Mouse (Mus musculus) right cerebral cortex, postnatal 36 days (tissue): ENCODE results near the gene Usp33.

ENCODE experiments used
- DNase-seq, 2 experiments: peaks; one replicate each; pipeline ENCODE4 v3.0.0; 2022; ENCODE audit warnings: low spot score in 2 of 2, mixed read lengths in 1 of 2

The Usp33 gene

DNA sequence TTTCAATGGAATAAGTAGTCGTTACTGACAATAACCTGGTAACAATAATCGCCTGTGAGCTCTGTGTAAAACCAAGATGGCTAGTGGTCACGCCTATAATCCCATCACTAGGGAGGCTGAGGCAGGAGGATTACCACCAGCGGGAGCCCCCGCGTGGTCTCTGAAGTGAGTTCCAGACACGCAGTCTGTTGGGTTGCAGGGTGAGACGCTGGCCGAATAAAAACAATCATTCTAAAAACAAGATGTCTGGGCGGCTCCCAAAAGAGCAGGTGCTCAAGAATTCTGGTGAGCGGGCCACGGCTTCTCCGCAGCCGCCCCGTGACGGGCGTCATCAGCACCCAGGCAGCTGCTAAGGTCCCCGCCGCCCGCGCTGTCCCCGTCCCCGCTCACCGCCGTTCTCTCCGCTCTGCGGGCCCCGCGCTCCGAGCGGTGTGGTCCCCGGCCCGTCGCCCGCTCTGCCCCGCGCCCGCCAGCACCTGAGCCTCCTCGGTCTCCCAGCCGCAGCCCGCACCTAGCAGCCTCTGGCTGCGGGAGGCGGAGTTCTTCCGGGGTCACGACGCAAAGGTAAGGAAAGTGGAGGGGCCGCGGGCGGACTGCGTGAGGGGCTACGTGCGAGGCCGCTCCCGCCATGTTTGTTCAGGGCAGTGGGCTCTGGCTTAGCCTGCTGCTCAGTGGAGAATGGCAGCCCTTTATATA, 6.3 kb upstream of the Usp33 start, which contains the start of gene Miga1:
Gene Miga1, minus strand, starts transcription at position 546 of the 696 bp plus-strand sequence.
- peak; percentile 77 to 80 for DNase-seq

DNA sequence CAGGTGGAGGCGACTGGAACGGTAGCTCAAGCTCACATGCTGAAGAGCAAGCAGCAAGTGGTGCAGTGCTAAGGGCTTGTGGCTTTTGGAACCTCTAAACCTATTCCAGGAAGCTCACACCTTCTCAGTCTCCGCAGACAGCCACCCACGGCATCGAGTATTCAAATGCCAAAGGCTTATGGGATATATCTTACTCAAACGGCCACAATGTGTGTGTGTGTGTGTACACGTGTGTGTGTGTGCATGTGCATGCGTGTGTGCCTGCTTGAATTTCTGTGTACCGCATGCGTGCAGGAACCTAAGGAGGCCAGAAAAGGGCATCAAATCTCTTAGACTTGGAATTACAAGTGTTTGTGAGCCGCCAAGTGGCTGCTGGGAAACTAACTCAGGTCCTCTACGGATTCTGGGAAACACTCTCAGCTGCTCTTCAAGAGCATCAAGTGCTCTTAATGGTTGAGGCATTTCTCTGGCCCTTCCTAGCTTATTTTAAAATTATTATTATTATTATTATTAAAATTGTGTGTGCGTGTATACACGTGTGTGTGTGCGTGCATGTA, 3.2 kb upstream of the Usp33 start:
- no peak for DNase-seq

DNA sequence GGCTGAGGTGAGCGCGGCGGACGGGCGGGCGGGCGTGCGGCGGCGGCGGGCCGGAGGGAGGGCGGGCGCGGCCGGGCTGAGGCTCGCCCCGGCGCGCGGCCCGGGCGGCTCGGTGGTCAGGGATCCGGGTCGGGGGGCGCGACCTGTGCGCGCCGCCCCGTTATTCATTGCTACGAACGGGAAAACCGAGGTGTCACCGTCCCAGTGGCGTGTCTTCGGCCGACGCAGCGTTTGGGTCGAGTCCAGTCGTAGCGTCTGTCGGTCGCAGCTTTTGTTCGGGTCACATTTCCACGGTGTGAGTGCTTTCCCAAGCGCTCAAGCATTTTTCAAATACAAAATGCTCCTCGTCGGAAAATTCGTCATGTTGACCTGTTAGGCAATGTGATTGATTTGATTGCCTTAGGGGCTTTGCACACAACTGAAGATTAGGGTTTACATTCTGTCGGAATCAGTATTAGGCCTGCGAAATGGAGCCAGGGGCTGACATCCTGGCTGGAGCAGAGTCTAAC, 409 bp downstream of the Usp33 start:
- no peak for DNase-seq

DNA sequence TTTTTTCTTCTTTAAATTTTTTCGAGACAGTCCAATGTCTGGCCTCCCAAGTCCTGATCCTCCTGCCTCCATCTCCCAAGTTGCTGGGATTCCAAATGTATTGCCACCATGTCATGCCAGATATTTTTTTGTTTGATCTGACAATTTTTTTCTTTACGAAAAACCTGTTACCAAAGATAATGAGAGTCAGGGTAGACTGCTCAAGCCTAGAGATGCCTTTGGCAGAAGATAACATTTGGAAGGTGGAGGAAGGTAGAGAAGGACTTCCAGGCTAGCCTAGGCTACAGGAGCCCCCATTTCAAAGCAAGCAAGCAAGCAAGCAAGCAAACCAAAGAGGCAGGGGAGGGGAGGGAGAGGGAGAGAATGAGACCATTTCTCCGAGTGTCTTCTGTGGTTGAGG, 949 bp downstream of the Usp33 start:
- DNase-seq = no peak

DNA sequence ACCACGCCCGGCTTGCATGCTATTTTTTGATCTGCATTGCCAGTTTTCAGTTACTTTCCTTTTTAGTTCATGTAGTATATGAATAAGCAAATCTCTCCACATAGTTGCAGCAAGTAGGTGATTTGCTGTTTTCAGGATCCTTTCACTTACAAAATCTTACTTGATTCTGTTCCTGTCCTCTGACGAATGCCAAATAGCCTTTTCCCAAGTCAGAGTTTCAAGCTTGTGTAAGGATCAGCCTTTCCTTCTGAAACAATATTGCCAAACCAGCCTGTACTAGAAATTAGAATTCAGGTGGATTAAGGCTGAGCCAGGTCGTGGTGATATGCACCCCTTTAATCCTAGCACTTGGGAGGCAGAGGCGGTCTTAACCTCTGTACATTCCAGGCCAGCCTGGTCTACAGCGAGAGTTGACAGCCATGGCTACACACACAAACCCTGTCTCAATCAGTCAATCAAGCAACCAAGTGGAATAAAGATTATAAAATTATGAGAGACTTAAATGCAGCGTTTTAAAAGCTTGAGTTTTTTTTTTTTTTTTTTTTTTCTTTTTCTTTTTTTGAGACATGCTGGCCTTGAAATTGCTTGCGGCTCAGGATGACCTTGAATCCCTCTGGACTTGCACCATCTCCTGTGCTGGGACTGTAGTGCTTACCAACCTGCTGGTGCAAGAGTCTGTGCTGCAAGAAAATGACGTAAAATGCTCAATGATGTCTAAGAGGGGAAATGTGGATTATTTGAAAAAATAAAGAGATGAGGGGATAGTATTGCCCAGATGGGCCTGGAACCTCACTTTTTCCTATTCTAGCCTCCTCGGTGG, 1.9 kb downstream of the Usp33 start:
- DNase-seq = no peak

DNA sequence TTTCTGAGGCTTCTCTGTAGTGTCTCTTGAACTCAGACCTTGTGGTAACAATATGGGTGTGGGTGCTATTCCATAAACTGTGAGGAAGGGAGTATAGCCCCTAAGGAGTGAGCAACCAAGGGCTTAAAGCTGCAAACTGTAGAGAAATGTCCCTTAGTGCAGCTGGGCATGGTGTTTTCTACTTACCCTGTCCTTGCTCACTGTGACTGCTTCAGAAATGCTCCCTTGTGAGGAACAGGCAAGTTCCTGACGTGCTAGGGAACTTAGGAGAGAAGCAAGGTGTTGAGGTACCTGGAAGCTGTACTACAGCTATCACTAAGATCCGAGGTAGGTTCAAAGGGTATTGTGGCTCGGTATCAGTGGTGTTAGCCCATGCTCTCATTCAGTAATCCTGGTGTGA, 4.2 kb downstream of the Usp33 start:
- no peak for DNase-seq

DNA sequence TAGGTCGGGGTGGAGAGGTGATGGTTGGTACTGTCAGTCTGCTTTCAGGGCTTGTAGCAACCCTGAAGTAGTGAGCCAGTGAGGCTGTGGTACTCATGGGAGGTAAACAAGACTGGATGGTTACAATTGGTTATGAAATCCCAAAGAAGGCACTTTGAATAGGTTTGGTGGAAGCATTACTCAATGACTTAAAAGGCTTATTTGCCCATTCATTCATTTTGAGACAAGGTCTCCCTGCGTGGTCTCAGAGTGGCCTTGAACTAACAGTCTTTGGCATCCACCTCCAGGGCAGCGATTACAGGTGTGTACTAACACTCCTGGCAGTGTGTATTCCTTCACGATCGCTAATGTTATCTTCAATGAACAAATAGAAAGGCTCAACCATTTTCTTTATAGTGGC, 4.7 kb downstream of the Usp33 start:
- no peak for DNase-seq

DNA sequence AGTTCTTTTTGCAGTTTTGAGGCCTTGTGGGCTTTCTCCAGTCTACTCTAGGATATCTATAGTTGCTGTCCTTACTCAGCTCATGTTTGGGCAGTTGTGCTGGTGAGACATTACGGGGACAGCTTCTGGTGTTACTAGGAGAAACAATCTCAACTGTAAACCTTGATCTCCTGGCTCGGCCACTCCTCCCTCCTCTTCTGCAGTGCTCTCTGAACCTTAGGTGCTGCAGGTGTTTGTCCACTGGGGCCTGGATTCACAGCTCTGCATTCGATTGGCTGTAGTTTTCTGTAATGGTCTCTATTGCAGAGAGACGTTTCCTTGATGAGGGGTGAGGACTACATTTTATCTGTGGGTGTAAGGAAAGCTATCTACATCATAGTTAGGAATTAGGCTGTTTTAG, 6.0 kb downstream of the Usp33 start:
- no peak for DNase-seq

DNA sequence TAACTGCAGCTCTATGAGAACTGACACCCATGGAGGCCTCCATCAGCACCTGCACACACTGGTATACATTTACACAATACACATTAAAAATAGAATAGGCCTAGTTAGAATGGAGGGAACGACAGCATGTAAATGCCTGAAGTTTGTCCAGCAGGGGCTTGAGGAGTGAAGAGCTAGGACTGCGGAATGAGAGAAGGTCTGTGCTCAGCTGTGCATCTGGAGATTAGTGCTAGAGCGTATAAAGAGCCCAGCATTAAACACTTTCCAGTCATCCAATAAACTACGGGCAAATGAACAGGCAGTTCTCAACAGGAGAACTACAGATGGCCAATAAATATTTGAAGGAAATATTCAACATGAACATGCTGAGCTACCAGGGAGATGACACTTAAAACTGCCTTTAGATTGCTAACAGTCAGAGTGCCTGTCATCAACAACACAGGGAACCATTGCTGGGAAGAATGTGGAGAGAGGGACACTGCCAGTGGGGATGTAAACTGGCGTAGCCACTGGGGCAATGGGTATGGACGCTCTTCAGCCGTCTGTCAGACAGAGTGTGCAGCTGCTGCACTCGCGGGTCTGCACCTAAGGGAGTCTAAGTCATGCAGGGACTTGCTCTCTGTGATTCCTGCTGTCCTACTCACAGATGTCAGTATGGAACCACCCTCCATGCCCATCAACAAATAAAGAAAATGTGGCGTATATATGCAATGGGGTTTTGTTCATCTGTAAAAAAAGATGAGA, 7.3 kb downstream of the Usp33 start:
- DNase-seq = no peak

DNA sequence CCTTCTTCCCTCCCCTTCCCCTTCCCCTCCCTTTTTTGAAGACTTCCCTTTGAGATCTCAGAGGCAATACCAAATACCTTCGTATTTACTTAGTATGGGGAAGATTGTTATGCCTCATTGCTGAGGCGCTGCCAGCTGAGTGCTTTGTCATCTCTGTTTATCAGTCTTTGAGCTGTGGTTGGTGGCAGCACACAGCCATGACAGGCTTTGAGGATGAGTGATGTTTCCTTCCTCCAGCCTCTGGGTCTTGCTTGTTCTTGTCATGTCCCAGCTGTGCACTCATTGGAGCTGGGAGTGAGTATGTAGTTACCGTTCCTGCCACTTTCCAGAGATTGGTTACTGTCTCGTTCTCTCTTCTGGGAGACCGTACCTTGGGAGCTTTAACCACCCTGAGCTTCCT, 9.1 kb downstream of the Usp33 start:
- DNase-seq = no peak

DNA sequence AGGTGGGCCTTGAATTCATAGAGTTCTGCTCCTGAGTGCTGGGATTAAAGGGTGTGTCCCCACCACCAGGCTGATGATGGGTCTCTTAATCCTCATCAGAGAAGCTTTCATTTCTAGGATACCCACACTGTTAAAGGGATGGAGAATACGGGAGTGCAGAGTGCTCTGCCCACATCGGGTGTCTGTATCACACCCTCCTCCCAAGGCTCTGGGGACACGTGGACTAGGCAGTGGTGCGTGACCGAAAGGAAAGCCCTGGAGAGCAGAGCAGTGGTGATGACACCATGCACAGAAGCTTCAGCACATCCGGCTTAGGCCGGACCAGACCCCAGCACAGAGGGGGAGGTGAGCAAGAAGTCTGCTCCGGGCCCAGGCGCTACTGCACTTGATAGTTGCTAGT, 10.5 kb downstream of the Usp33 start:
- no peak for DNase-seq

DNA sequence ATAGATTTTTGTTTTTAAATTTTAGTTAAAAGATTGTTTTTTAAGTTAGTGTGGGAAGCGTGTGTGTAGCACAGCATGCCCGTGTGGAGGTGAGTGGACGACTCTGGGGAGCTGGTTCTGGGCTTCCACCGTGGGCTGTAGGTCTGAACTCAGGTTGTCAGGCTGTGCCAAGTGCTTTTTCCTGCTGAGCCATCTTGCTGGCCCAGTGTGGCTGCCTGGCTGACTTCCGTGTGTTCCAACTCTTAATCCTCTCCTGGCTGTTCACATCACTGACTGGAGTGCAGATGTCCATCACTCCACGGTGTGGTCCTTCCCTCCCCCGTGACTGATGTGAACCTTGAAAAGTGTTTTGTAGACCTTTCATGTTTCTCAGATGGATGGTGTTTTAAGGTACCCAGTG, 12.9 kb downstream of the Usp33 start:
- DNase-seq = no peak

DNA sequence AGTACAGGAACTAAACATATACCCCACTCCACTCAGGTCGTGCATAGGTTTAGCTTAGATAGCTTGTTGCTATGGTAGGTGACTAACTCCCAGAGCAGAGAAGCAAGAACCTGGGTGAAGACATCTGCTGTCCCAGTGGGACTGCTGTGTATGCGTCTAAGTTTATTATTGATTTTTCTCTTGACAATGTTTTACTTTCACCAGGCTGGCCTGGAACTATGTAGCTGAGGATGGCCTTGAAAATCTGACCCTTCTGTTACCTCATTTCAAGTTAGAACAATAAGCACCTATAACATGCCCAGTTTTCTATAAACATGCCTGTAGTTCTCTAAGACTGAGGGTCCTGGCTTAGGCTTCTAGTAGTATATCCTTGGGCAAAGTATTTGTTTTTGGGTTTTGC, 17.9 kb downstream of the Usp33 start:
- no peak for DNase-seq

DNA sequence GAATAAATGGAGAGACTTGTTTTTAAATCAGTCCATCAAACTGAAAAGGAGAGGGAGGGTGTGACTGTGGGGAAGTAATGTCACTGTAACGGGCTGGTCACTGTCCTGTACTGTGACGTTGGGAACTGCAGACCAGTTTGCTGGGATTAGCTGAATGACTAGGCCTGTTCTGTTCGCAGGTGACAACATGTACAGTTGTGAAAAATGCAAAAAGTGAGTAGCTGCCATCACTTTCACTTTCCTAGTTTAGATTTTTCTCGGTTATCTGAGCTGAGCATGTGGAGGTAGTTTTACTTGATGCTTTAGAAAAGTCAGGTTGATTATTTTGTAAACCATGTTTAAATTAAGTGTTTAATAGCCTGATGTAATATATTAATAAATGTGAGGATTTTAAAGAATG, 29.8 kb downstream of the Usp33 start:
- no peak for DNase-seq

DNA sequence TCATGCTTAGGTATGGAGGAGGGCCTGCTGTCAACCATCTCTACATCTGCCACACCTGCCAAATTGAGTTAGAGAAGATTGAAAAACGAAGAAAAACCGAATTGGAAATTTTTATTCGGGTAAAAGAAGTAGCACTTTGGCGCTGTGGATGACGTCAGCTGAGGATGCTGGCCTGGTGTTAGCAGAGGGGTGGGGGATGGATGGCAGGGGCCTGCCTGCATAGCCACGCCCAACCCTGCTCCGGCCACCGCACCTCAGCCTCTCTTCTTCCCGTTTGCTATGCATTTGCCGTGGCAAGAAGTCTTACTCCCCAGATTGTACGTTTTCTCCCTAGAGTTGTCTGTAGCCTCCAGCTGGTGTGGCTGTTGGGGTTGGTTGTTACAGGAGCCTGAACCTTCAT, 37.8 kb downstream of the Usp33 start:
- DNase-seq = no peak

DNA sequence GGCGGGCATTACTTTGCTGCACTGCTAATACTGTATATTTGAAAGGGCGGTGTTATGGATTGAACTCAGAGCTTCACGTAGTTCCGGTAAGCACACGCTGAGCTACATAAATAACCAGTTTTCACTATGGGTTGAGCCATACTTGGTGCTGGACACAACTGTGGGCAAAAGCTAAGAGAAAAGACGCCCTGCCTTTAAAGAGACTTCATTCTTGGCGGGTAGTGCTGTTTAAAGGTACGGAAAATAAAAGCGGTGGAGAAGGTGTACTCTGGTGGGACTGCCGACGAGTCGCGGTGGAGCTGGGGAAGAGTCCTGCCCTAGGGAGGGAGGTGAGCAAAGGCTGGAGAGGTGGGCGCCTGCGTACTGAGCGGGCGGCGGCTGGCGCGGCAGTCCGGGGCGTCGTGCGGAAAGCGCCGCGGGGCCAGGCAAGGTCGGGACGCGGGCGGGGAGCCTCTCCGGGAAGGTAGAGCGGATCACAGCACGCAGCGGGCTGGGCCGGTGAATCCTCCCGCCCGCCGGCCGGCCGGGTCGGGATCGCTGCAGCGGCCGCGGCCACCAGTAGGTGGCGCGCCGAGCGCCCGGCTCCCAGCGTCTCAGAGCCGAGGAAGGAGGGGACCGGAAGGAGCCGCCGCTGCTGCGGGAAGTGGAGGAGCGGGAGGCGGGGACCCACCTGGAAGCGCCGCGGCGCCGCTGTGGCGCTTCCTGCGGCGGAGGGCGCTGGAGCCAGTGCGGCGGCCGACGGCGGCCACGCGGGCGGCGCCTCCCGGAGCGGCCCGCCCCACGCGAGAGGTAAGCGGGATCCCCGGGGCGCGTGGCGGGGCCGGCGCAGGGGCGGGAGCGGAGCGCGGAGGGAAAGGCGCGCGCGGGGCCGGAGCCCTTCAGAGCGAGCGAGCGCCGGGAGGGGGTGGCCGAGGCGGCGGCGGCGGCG, 49.3 kb downstream of the Usp33 start, which contains the start of gene Zzz3:
Gene Zzz3, plus strand, starts transcription at position 124 of the 928 bp plus-strand sequence.
- DNase-seq = peak; percentile 86 to 88

DNA sequence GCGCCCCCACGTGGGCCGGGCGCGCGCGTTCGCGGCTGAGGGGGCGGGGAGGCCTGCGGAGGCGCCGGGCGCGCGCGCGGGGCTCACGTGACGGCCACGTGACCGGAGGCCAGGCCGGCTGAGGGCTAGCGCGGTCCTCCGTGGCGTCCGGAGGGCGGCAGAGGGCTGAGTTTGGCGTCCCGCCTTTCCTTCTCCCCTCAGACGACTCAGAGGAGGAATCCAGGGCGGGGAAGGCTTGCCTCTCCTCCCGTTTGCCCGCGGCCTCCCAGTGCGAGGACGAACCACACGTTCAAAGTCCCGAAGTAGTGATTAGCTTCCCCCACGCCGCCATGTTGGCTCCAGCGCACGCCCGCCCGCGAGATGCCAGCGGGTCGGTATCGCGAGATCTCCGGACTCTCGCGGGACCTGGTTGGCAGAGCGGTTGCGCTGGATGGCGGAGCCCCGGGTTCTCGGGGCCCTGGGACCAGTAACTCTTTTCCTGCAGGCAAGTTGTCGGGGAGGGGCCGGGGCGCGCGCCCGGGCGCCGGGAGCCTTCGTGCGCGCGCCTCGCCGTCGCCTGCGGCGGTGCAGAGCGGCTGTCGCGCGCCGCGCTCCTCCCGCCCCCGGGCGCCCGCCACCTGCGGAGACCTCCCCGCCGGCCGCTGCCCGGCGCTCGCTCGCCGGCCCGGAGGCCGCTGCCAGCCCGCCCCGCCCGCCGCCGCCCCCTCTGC, 50.2 kb downstream of the Usp33 start:
- peak; percentile 90 to 94 for DNase-seq

DNA sequence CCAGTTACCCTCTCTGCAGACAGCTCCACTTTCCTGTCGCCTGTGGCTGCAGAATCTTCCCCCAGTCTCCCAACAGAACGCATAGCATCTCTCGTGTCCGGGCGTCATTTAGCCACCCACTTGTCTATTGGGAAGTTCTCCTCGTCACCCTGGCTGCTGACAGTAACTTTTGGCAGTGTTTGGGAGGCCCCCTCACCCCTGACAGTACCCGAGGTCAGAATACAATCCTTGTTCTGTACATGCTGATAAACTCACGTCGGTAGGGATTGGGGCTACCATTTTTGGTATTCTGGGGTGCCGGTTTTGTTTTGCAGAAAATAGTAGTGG, 50.7 kb downstream of the Usp33 start:
- no peak for DNase-seq

DNA sequence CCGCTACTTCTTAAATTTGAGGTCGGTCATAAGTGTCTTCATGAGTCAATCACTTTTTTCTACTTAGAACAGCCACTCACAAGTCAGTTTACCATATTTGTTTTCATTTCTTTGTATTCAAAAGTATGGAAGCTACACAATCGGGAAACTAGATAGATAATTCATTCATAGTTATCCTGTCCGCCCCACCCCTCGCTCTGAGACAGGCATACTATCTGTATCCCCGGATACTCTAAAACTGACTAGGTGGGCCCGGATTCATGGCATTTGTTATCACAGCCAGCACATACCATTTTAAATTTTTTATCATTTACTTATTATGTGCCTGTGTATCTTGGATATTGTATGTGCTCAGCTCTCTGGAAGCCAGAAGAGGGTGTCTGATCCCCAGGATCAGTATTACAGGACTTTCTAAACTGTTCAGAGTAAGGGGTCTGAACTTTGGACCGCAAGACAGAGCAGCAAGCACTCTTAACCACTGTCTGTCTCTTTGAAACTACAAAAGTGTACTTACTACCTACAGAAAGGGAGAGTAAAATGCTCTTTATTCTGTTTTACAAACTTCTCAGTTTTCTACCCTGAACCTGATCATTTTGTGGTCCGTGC, 51.2 kb downstream of the Usp33 start:
- DNase-seq = no peak

DNA sequence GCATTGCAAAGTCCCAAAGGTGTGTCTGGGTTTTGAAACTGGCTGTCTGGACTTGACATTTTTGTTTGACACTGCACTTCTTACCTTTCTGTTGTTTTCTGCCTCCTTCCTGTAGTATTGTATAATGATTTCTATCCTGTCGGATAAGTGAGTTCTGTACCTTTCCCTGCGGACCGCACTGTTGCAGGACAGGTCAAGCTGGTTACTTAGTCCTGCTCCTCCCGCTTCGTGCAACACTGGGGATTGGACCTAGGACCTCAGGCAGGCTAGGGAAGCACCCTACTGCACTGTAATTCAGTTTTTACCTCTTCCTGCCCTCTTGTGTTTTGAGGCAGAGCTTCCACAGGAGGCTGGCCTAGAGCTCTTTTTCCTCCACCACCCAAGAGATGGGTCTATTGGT, 54.2 kb downstream of the Usp33 start:
- DNase-seq = no peak
